In genomic region chr11:44665156-44665682, GRCm38 (mm10) we compare ENCODE assay signal across 8 mouse cellular contexts. TPM values are rescaled to one million over a fixed set of nuclear protein-coding genes. Genes with fewer than 3 reads are reported as not detected.
DNase-seq lines count a peak whose midpoint lies in the region; ATAC-seq lines count a peak whose summit lies in the region.

No protein-coding gene starts in this region.

- peak overlapping the region; percentile 20 for H3K4me3 ChIP-seq in hindbrain, embryonic 15.5 days
- peak overlapping the region; percentile 27 for H3K4me3 ChIP-seq in liver, embryonic 12.5 days
- peak overlapping the region; percentile 8; the same call in 1 of the 2 replicates for H3K4me3 ChIP-seq in neural tube, embryonic 11.5 days (ENCODE audit: low read depth, low read length)

- no peaks in the 10 kb centered on the region for H3K27me3 ChIP-seq in hindbrain, embryonic 15.5 days
- peaks cover 12% of the 10 kb centered on the region for H3K27me3 ChIP-seq in liver, embryonic 12.5 days (replicated peaks)
- H3K27me3 ChIP-seq in neural tube, embryonic 11.5 days (ENCODE audit: control insufficient read depth, insufficient read depth, low read length): no peaks in the 10 kb centered on the region

- peak; percentile 35 to 40 for DNase-seq in cerebellum, postnatal 25 days
- no peak for DNase-seq in cerebellum, adult 11-12 months
- DNase-seq in adrenal gland, adult 8-10 months: peak; percentile 24
- DNase-seq in forelimb bud, embryonic 11.5 days (ENCODE audit: low read depth, low spot score): peak; percentile 67
- peak; percentile 58 for DNase-seq in neural tube, embryonic 11.5 days (ENCODE audit: low spot score)
- DNase-seq in c-Kit-positive CD71-positive TER-119-positive erythroid progenitor cells, embryonic 14.5 days (ENCODE audit: low spot score): no peak

- H3K4me2 ChIP-seq in hindbrain, embryonic 15.5 days: peak overlapping the region; percentile 55
- H3K4me2 ChIP-seq in liver, embryonic 12.5 days: peak overlapping the region; percentile 55
- H3K4me2 ChIP-seq in neural tube, embryonic 11.5 days (ENCODE audit: low read depth): peak overlapping the region; percentile 47

- ATAC-seq in hindbrain, embryonic 15.5 days (ENCODE audit: low FRiP score, low read depth): peak; percentile 77
- ATAC-seq in liver, embryonic 12.5 days: peak; percentile 42; the same call in 1 of the 2 replicates
- ATAC-seq in neural tube, embryonic 11.5 days (ENCODE audit: insufficient read depth, low FRiP score, low TSS enrichment): peak; percentile 81

- peak overlapping the region; percentile 52; the same call in 1 of the 2 replicates for H3K27ac ChIP-seq in hindbrain, embryonic 15.5 days (replicated peaks)
- no peak overlapping the region for H3K27ac ChIP-seq in liver, embryonic 12.5 days
- H3K27ac ChIP-seq in neural tube, embryonic 11.5 days (ENCODE audit: low read depth, low read length): peak overlapping the region; percentile 46; the same call in 1 of the 2 replicates

- H3K36me3 ChIP-seq in hindbrain, embryonic 15.5 days: no peaks in the 10 kb centered on the region
- no peaks in the 10 kb centered on the region for H3K36me3 ChIP-seq in liver, embryonic 12.5 days
- no peaks in the 10 kb centered on the region for H3K36me3 ChIP-seq in neural tube, embryonic 11.5 days (ENCODE audit: control insufficient read depth, insufficient read depth, low read length)

- peaks cover 33% of the 10 kb centered on the region for H3K4me1 ChIP-seq in hindbrain, embryonic 15.5 days (replicated peaks)
- H3K4me1 ChIP-seq in liver, embryonic 12.5 days: no peaks in the 10 kb centered on the region
- H3K4me1 ChIP-seq in neural tube, embryonic 11.5 days (ENCODE audit: control insufficient read depth, insufficient read depth, low read length): peaks cover 20% of the 10 kb centered on the region

- H3K9ac ChIP-seq in hindbrain, embryonic 15.5 days: peak overlapping the region; percentile 15; the same call in 1 of the 2 replicates
- no peak overlapping the region for H3K9ac ChIP-seq in liver, embryonic 12.5 days
- peak overlapping the region; percentile 41 for H3K9ac ChIP-seq in neural tube, embryonic 11.5 days (ENCODE audit: low read length)

- 2% methylated on average over 18 of the region's 18 CpGs for WGBS in hindbrain, embryonic 15.5 days
- WGBS in liver, embryonic 12.5 days (ENCODE audit: insufficient replicate concordance): 6% methylated on average over 18 of the region's 18 CpGs
- WGBS in neural tube, embryonic 11.5 days: 3% methylated on average over 18 of the region's 18 CpGs

- no peaks in the 10 kb centered on the region for H3K9me3 ChIP-seq in hindbrain, embryonic 15.5 days
- no peaks in the 10 kb centered on the region for H3K9me3 ChIP-seq in liver, embryonic 12.5 days (replicated peaks)
- no peaks in the 10 kb centered on the region for H3K9me3 ChIP-seq in neural tube, embryonic 11.5 days (ENCODE audit: control insufficient read depth, low read length)

RNA-seq across cellular contexts. Expression of gene Ebf1, which starts 48.1 kb away (rescaled TPM):
- total RNA-seq in adrenal gland, adult 8-10 months (2022): 10 to 100 TPM; 14.1 to 32.8 (median 23.1) TPM
- polyA plus RNA-seq in hindbrain, embryonic 15.5 days (2015; fragmentation: Nextera tagmentation; extraction: Ambion mirVana): 101 and 139 TPM in 2 replicates
- 0.26 and 0.41 TPM in 2 replicates for polyA plus RNA-seq in liver, embryonic 12.5 days (2016; fragmentation: Nextera tagmentation; extraction: Ambion mirVana)
- 104 and 113 TPM in 2 replicates for polyA plus RNA-seq in neural tube, embryonic 11.5 days (2014; fragmentation: Nextera tagmentation; extraction: Ambion mirVana)

Comparison
In these comparisons a context has a peak if more than half of its experiments do, and no peak if none do; other contexts are left out.
1. DNase-seq: peak in cerebellum, postnatal 25 days (2 of 2), adrenal gland, adult 8-10 months (single experiment), forelimb bud, embryonic 11.5 days (single experiment) and neural tube, embryonic 11.5 days (single experiment); none in cerebellum, adult 11-12 months (single experiment) and c-Kit-positive CD71-positive TER-119-positive erythroid progenitor cells, embryonic 14.5 days (single experiment).
2. RNA of gene Ebf1, which starts 48.1 kb away (polyA plus RNA-seq): 101 to 139 TPM in hindbrain, embryonic 15.5 days and 104 to 113 TPM in neural tube, embryonic 11.5 days; 0.26 to 0.41 TPM in liver, embryonic 12.5 days; every median in the first group is over 10 times any median in the second.
3. Peak in every context shown above with its lines, with median percentiles within 50 percentile points of each other: ATAC-seq, H3K4me2 ChIP-seq and H3K4me3 ChIP-seq.